Mouse (Mus musculus) kidney, embryonic 14.5 days (tissue): Measurements from ENCODE around the gene Vps13c. TPM values are rescaled to one million over a fixed set of nuclear protein-coding genes. Genes with fewer than 3 reads are reported as not detected.

Experiments
- ATAC-seq: fragments of 200-750 bp; cut with Nextera tagmentation; 2 replicates; pipeline ENCODE4 v1.8.0; 2017; ENCODE audit warnings: moderate number of reproducible peaks, mild to moderate bottlenecking, moderate TSS enrichment, moderate library complexity; ENCODE audit not compliant: low FRiP score, low TSS enrichment
- H3K27ac ChIP-seq: fragments of 300-500 bp; sonication (generic); 2 replicates; pipeline ENCODE4 v1.5.1; 2014; ENCODE audit warnings: low read depth, mild to moderate bottlenecking, low read length, moderate library complexity, mixed read lengths
- H3K27me3 ChIP-seq: fragments of 300-500 bp; sonication (generic); 2 replicates; pipeline ENCODE4 v1.6.1; 2014; ENCODE audit warnings: mild to moderate bottlenecking, low read length; ENCODE audit not compliant: control insufficient read depth, insufficient read depth
- H3K36me3 ChIP-seq: fragments of 300-500 bp; sonication (generic); 2 replicates; pipeline ENCODE4 v1.6.1; 2014; ENCODE audit warnings: low read length, mixed read lengths; ENCODE audit not compliant: control insufficient read depth, insufficient read depth
- H3K4me1 ChIP-seq: fragments of 300-500 bp; sonication (generic); 2 replicates; pipeline ENCODE4 v1.6.1; 2014; ENCODE audit warnings: low read length, mixed read lengths; ENCODE audit not compliant: control insufficient read depth, insufficient read depth
- H3K4me2 ChIP-seq: fragments of 300-500 bp; sonication (generic); replicated peaks from 2 replicates; pipeline ENCODE4 v1.6.1; 2014; ENCODE audit warnings: low read depth, mild to moderate bottlenecking, low read length
- H3K4me3 ChIP-seq: fragments of 300-500 bp; sonication (generic); 2 replicates; pipeline ENCODE4 v1.5.1; 2014; ENCODE audit warnings: mild to moderate bottlenecking, low read length
- H3K9ac ChIP-seq: fragments of 300-500 bp; sonication (generic); 2 replicates; pipeline ENCODE4 v1.6.1; 2014; ENCODE audit warnings: low read depth, mild to moderate bottlenecking, low read length, moderate library complexity
- H3K9me3 ChIP-seq: fragments of 300-500 bp; sonication (generic); 2 replicates; pipeline ENCODE4 v1.6.1; 2016; ENCODE audit warnings: low read length; ENCODE audit not compliant: control insufficient read depth
- WGBS: fragments of 180-500 bp; shearing (Covaris S2); extraction: QIAGEN DNeasy Blood & Tissue Kit; methylation state at CpG from one replicate; pipeline ENCODE4 v1.1.7; 2014; 5-methylcytosine and 5-hydroxymethylcytosine counted together
- polyA plus RNA-seq: library from polyadenylated mRNA; unstranded; fragments of >200 nt; fragmentation: Nextera tagmentation; extraction: Ambion mirVana; gene quantifications from 2 replicates; pipeline ENCODE4 v1.2.1, GENCODE M21; 2014

The Vps13c gene
- polyA plus RNA-seq, 1 experiment from 2014 or later, result 7.9 TPM

GRCm38 (mm10) chr9:68006566-68006965, 166.4 kb downstream of the Vps13c start:
- H3K36me3 ChIP-seq, result no peaks in the 10 kb centered on the region
- no peak overlapping the region for H3K27ac ChIP-seq
- no peaks in the 10 kb centered on the region for H3K27me3 ChIP-seq
- H3K9me3 ChIP-seq, result no peaks in the 10 kb centered on the region
- no peak overlapping the region for H3K4me3 ChIP-seq
- H3K9ac ChIP-seq, result no peak overlapping the region
- no peaks in the 10 kb centered on the region for H3K4me1 ChIP-seq
- ATAC-seq, result no peak
- no peak overlapping the region for H3K4me2 ChIP-seq
- WGBS, result 92% methylated on average over 7 of the region's 7 CpGs

DNA sequence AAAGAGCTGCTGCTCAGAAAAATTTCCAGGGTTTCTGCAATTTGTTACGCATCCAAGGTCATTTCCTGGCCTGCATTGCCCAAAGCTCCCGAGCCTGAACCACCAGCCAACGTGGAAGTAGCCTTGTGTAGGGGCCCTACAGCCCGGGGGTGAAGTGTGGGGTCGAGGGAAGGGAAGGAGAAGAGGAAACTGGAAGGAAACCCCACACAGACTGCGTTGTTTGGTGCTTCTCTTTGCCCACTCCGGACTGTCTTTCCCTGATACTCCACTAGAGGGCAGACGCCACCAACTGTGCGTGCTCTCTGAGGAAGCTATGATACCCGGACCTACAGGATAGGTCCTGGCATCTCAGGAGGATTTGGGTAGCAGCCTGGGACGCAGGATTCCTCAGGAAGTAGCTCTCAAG, 174.8 kb downstream of the Vps13c start:
- no peaks in the 10 kb centered on the region for H3K9me3 ChIP-seq
- ATAC-seq, result 0 out of 2 replicates have a peak, but pooled peaks have one; percentile 32
- 5% methylated on average over 11 of the region's 11 CpGs for WGBS
- peaks cover 3% of the 10 kb centered on the region; the same call in 1 of the 2 replicates for H3K4me1 ChIP-seq
- 0 out of 2 replicates have a peak, but pooled peaks cover 3% of the 10 kb centered on the region for H3K27me3 ChIP-seq
- H3K36me3 ChIP-seq, result no peaks in the 10 kb centered on the region
- no peak overlapping the region for H3K4me3 ChIP-seq
- peak overlapping the region; percentile 31; the same call in 1 of the 2 replicates for H3K9ac ChIP-seq
- H3K27ac ChIP-seq, result no peak overlapping the region
- H3K4me2 ChIP-seq, result 0 out of 2 replicates have a peak overlapping the region, but pooled peaks have one; percentile 21

DNA sequence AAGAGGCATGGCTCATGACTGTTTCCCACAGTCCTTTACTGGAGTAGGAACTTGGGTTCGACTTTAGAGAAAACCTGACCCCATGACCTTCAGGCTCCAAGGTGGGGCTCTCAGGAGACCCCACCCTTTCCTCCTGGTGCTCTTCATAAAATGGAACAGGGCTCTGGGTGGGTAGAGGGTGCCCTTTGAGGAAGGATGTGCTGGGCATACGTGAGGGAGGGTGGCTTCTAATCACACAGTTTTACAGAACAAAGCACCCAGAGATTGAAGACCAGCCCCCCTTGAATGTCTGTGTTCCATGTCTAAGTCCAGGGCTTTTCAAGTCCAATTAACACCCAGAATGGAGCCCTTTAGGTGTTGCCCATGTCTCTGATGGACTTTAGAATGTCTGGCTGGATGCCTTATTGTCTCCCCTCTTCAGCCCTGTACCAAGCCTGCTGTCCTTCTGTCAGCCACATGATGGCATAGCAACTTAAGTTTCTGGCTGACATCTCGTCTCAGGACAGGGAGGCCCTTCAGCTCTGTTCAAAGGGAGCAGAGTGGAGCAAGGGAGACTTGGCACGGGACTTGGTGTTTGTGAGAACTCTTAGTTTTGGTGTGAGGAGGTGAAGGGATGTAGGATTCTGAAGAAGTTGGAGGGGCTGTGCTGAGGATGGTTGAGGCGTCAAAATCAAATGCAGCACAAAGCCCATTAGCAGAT, 176.2 kb downstream of the Vps13c start:
- H3K9ac ChIP-seq, result no peak overlapping the region
- H3K4me2 ChIP-seq, result no peak overlapping the region
- no peak overlapping the region for H3K27ac ChIP-seq
- H3K9me3 ChIP-seq, result no peaks in the 10 kb centered on the region
- peaks cover 3% of the 10 kb centered on the region; the same call in 1 of the 2 replicates for H3K4me1 ChIP-seq
- 42% methylated on average over 5 of the region's 5 CpGs for WGBS
- no peaks in the 10 kb centered on the region for H3K36me3 ChIP-seq
- ATAC-seq, result peak; percentile 64; the same call in 1 of the 2 replicates
- H3K27me3 ChIP-seq, result 0 out of 2 replicates have a peak, but pooled peaks cover 3% of the 10 kb centered on the region
- H3K4me3 ChIP-seq, result no peak overlapping the region

DNA sequence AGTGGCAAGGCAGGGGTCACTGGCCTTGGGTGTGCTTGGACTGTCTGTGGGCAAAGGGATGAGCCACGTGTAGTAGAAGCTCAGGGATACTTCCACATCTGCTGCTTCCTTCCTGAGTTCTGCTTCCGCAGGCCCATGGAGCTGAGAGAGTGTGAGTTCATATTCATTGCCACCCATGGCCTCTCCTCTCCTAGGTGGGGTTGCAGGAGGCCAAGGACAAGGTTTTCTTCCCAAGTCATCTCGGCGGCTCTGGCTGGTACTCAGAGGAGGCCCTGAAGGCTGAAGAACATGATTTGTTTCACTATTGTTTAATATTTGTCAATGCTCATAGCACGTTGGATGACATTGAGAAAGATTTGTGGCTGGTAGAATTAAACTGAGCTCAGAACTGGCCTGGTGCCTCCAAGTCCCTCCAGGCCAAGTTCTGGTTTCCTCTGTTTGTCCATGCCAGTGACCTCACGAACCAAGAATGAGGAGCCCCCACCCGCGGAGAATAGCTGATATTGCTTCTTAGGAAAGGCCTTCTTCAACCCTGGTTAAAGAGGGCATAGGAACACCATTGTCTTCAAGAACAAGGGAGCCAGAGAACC, 180.7 kb downstream of the Vps13c start:
- no peak overlapping the region for H3K4me3 ChIP-seq
- no peak overlapping the region for H3K4me2 ChIP-seq
- no peak overlapping the region for H3K27ac ChIP-seq
- H3K4me1 ChIP-seq, result no peaks in the 10 kb centered on the region
- H3K9ac ChIP-seq, result no peak overlapping the region
- H3K27me3 ChIP-seq, result 0 out of 2 replicates have a peak, but pooled peaks cover 2% of the 10 kb centered on the region
- H3K9me3 ChIP-seq, result no peaks in the 10 kb centered on the region
- ATAC-seq, result no peak
- H3K36me3 ChIP-seq, result no peaks in the 10 kb centered on the region
- 78% methylated on average over 8 of the region's 8 CpGs for WGBS

- Histone ChIP-seq H3K27ac (no peak overlapping the region), H3K9me3 (no peaks in the 10 kb centered on the region), H3K4me3 (no peak overlapping the region), H3K27me3 (no peaks in the 10 kb centered on the region), H3K36me3 (no peaks in the 10 kb centered on the region), H3K4me2 (no peak overlapping the region), H3K9ac (no peak overlapping the region), H3K4me1 (no peaks in the 10 kb centered on the region)
- 71% methylated on average over 9 of the region's 9 CpGs for WGBS
- ATAC-seq, result no peak
Measured at GRCm38 (mm10) chr9:68022311-68023043, 182.3 kb downstream of the Vps13c start.

DNA sequence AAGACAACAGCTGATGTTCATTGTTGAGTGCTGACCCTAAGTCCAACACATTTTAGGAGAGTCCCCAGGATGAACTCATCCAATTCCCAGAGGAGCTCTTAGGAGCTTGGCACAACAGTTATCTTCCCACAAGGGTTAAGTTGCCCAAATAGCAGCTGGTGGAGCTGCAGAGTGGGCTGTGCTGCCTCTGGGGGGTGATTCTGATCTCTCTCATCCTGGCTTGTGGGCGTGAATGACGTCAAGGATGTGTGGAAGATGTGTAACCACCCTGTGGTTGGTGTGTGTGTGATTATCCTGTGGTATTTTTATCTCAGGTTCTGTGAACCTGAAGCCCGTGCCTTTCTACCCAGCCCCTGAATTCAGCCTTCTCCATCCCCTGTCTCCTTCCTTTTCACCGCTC, 188.4 kb downstream of the Vps13c start:
- Histone ChIP-seq H3K36me3 (no peaks in the 10 kb centered on the region), H3K4me2 (no peak overlapping the region), H3K27me3 (no peaks in the 10 kb centered on the region), H3K4me1 (no peaks in the 10 kb centered on the region), H3K9me3 (no peaks in the 10 kb centered on the region), H3K27ac (no peak overlapping the region), H3K9ac (no peak overlapping the region), H3K4me3 (no peak overlapping the region)
- WGBS, result 59% methylated on average over 4 of the region's 4 CpGs
- no peak for ATAC-seq

GRCm38 (mm10) chr9:68033771-68034170, 193.6 kb downstream of the Vps13c start:
- 0 out of 2 replicates have a peak, but pooled peaks have one; percentile 32 for ATAC-seq

More at GRCm38 (mm10) chr9:68033771-68034170, 193.6 kb downstream of the Vps13c start:
- no peaks in the 10 kb centered on the region for H3K4me1 ChIP-seq
- H3K9ac ChIP-seq, result no peak overlapping the region
- H3K36me3 ChIP-seq, result no peaks in the 10 kb centered on the region
- H3K9me3 ChIP-seq, result no peaks in the 10 kb centered on the region
- 43% methylated on average over 5 of the region's 5 CpGs for WGBS
- no peak overlapping the region for H3K4me3 ChIP-seq
- H3K27ac ChIP-seq, result no peak overlapping the region
- no peaks in the 10 kb centered on the region for H3K27me3 ChIP-seq
- H3K4me2 ChIP-seq, result no peak overlapping the region
